Mouse (Mus musculus) liver, adult 2 months (tissue): ENCODE results near the gene Pias1. TPM values are rescaled to one million over a fixed set of nuclear protein-coding genes. Genes with fewer than 3 reads are reported as not detected.
"Not testable (repeated sequence)": the region's sequence is repeated elsewhere in the genome, so short reads cannot be mapped to it uniquely, and the experiment has no call there.

Source experiments
- DNase-seq: peaks from one replicate; pipeline ENCODE4 v3.0.0-alpha.2; 2011; ENCODE audit warnings: low read depth, low spot score; ENCODE audit errors: extremely low read depth
- H3K27ac ChIP-seq: fragments of 200-500 bp; replicated peaks from 2 replicates; pipeline ENCODE4 v1.5.1; 2012; ENCODE audit warnings: low read depth, mild to moderate bottlenecking, control low read depth, inconsistent platforms, low read length; ENCODE audit not compliant: insufficient read depth
- H3K27me3 ChIP-seq: fragments of 200-500 bp; 2 replicates; pipeline ENCODE4 v1.6.1; 2012; ENCODE audit warnings: mild to moderate bottlenecking, moderate library complexity, low read length, inconsistent platforms; ENCODE audit not compliant: control insufficient read depth, insufficient read depth
- H3K36me3 ChIP-seq: fragments of 200-500 bp; 2 replicates; pipeline ENCODE4 v1.6.1; 2012; ENCODE audit warnings: low read length, inconsistent platforms; ENCODE audit not compliant: control insufficient read depth, insufficient read depth
- H3K4me1 ChIP-seq: fragments of 200-500 bp; 2 replicates; pipeline ENCODE4 v1.6.1; 2011; ENCODE audit warnings: low read length; ENCODE audit not compliant: control insufficient read depth, insufficient read depth
- H3K4me3 ChIP-seq: fragments of 200-500 bp; 2 replicates; pipeline ENCODE4 v1.5.1; 2011; ENCODE audit warnings: low read depth, mild to moderate bottlenecking, control low read depth, low read length, moderate library complexity; ENCODE audit not compliant: insufficient read depth
- H3K79me2 ChIP-seq: fragments of 200-500 bp; 2 replicates; pipeline ENCODE4 v1.6.1; 2012; ENCODE audit warnings: inconsistent platforms, mild to moderate bottlenecking, low read length, moderate library complexity; ENCODE audit not compliant: control insufficient read depth, insufficient read depth
- H3K9ac ChIP-seq: fragments of 200-500 bp; 2 replicates; pipeline ENCODE4 v1.6.1; 2012; ENCODE audit warnings: low read depth, mild to moderate bottlenecking, control low read depth, inconsistent platforms, low read length
- CTCF ChIP-seq: fragments of 200-500 bp; IDR thresholded peaks from 2 replicates; pipeline ENCODE4 v1.5.1; 2011; ENCODE audit warnings: low read depth, low read length, control low read depth
- POLR2A ChIP-seq: fragments of 200-500 bp; IDR thresholded peaks from 2 replicates; pipeline ENCODE4 v1.6.1; 2011; ENCODE audit warnings: low read length, control low read depth; ENCODE audit not compliant: insufficient read depth; ENCODE audit errors: extremely low read depth
- WGBS: fragments of 180-500 bp; shearing (Covaris S2); methylation state at CpG from one replicate; pipeline ENCODE4 v1.1.7; 2018; 5-methylcytosine and 5-hydroxymethylcytosine counted together
- polyA plus RNA-seq: library from polyadenylated mRNA; depleted of rRNA; stranded (reverse); fragments of >200 nt; gene quantifications from 2 replicates; pipeline ENCODE4 v1.2.3, GENCODE M21; 2012
- total RNA-seq: library from RNA; depleted of rRNA; stranded (reverse); fragments of >200 nt; gene quantifications from 2 replicates; pipeline ENCODE4 v1.2.3, GENCODE M21; 2014

Pias1 gene
- total and polyA plus RNA-seq, 2 experiments = 7.9 to 12.3 TPM

- DNase-seq = peak; percentile 54
- no peaks in the 10 kb centered on the region for H3K79me2 ChIP-seq
- peaks cover 2% of the 10 kb centered on the region; the same call in 1 of the 2 replicates for H3K4me1 ChIP-seq
- TF ChIP-seq POLR2A (no peak), CTCF (no peak)
- no peak overlapping the region for H3K4me3 ChIP-seq
- H3K27me3 ChIP-seq = no peaks in the 10 kb centered on the region
- H3K9ac ChIP-seq = no peak overlapping the region
- peaks cover 33% of the 10 kb centered on the region for H3K36me3 ChIP-seq
- no peak overlapping the region for H3K27ac ChIP-seq
- WGBS = 11% methylated on average over 1 of the region's 1 CpGs
Measured at GRCm38 (mm10) chr9:62894486-62894885, 93.2 kb downstream of the Pias1 start.

- 77% methylated on average over 12 of the region's 12 CpGs for WGBS
- Histone ChIP-seq H3K4me1 (no peaks in the 10 kb centered on the region), H3K27me3 (no peaks in the 10 kb centered on the region), H3K4me3 (no peak overlapping the region), H3K79me2 (no peaks in the 10 kb centered on the region), H3K36me3 (peaks cover 37% of the 10 kb centered on the region), H3K9ac (no peak overlapping the region), H3K27ac (no peak overlapping the region; the same call in 1 of the 2 replicates)
- TF ChIP-seq POLR2A (no peak), CTCF (peak; percentile 19; the same call in 1 of the 2 replicates)
- no peak for DNase-seq
Measured at GRCm38 (mm10) chr9:62881871-62882270, 105.9 kb downstream of the Pias1 start.

GRCm38 (mm10) chr9:62877825-62878224, 109.9 kb downstream of the Pias1 start:
- peaks cover 5% of the 10 kb centered on the region for H3K4me1 ChIP-seq
- no peak overlapping the region for H3K27ac ChIP-seq
- H3K4me3 ChIP-seq = no peak overlapping the region
- peaks cover 13% of the 10 kb centered on the region for H3K36me3 ChIP-seq
- 93% methylated on average over 2 of the region's 2 CpGs for WGBS
- no peaks in the 10 kb centered on the region for H3K27me3 ChIP-seq
- H3K9ac ChIP-seq = no peak overlapping the region
- DNase-seq = no peak
- TF ChIP-seq POLR2A (no peak), CTCF (no peak)
- H3K79me2 ChIP-seq = no peaks in the 10 kb centered on the region

- 79% methylated on average over 7 of the region's 7 CpGs for WGBS
- H3K27ac ChIP-seq = 0 out of 2 replicates have a peak overlapping the region, but pooled peaks have one; percentile 8
- TF ChIP-seq CTCF = no peak
- no peak for TF ChIP-seq POLR2A
Measured at GRCm38 (mm10) chr9:62876966-62877616, 110.6 kb downstream of the Pias1 start.

DNA sequence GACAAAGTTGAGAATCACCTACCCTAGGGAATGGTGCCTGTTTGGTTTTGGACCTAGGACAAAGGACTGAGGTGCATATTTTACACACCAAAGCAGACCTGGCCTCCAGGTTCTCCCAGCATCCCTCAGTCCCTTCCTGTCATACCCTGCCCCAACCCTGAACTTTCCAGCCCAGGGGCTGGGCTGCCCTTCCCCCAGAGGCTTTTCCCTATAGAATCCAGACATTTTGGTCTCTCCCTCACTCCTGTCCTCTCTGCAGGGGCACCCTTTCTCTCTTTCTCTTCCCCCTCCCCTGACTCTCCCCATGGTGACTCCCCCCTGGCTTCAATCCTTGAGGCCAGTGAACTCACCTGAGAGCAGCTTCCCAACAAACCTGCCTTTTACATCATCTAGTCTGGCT, 117.0 kb downstream of the Pias1 start:
- Histone ChIP-seq H3K36me3 (no peaks in the 10 kb centered on the region), H3K27ac (no peak overlapping the region), H3K79me2 (no peaks in the 10 kb centered on the region), H3K27me3 (no peaks in the 10 kb centered on the region), H3K4me1 (no peaks in the 10 kb centered on the region), H3K4me3 (no peak overlapping the region), H3K9ac (no peak overlapping the region)
- no peak for DNase-seq
- TF ChIP-seq POLR2A = no peak
- no peak for TF ChIP-seq CTCF

More at GRCm38 (mm10) chr9:62876966-62877616, 110.6 kb downstream of the Pias1 start:
- Histone ChIP-seq H3K4me3 (no peak overlapping the region), H3K4me1 (peaks cover 5% of the 10 kb centered on the region), H3K36me3 (peaks cover 9% of the 10 kb centered on the region; the same call in 1 of the 2 replicates), H3K27me3 (no peaks in the 10 kb centered on the region), H3K9ac (no peak overlapping the region), H3K79me2 (no peaks in the 10 kb centered on the region)
- no peak for DNase-seq

- H3K9ac ChIP-seq, H3K4me1 ChIP-seq, H3K27ac ChIP-seq, DNase-seq, H3K36me3 ChIP-seq, H3K79me2 ChIP-seq, H3K27me3 ChIP-seq, H3K4me3 ChIP-seq: not testable (repeated sequence)
- 93% methylated on average over 3 of the region's 4 CpGs for WGBS
Measured at GRCm38 (mm10) chr9:62869236-62869635, 118.5 kb downstream of the Pias1 start.
